Mouse (Mus musculus) left cerebral cortex, adult 18-20 months (tissue): ENCODE data around the gene Npvf. TPM values are rescaled to one million over a fixed set of nuclear protein-coding genes. Genes with fewer than 3 reads are reported as not detected.
"Not testable (repeated sequence)": the region's sequence is repeated elsewhere in the genome, so short reads cannot be mapped to it uniquely, and the experiment has no call there.

ENCODE experiments used
- DNase-seq, 2 experiments: peaks; one replicate each; pipeline ENCODE4 v3.0.0; 2021 to 2022; ENCODE audit warnings: low spot score in 2 of 2, mixed read lengths in 1 of 2
- total RNA-seq, 2 experiments: library from RNA; stranded (reverse); gene quantifications; 2 replicates each; pipeline ENCODE4 v1.2.3; 2021

Gene Npvf
- total RNA-seq, 2 experiments from 2014 or later, result not detected

- DNase-seq, result no peak
These were observed 12.3 kb downstream of the Npvf start for GRCm38 (mm10) chr6:50641898-50642297.

GRCm38 (mm10) chr6:50640377-50640776 is 13.9 kb downstream of the Npvf start:
- DNase-seq, result no peak

GRCm38 (mm10) chr6:50639656-50640055 is 14.6 kb downstream of the Npvf start:
- no peak for DNase-seq

- DNase-seq, result not testable (repeated sequence)
These were observed 28.1 kb downstream of the Npvf start for GRCm38 (mm10) chr6:50626170-50626569.

DNA sequence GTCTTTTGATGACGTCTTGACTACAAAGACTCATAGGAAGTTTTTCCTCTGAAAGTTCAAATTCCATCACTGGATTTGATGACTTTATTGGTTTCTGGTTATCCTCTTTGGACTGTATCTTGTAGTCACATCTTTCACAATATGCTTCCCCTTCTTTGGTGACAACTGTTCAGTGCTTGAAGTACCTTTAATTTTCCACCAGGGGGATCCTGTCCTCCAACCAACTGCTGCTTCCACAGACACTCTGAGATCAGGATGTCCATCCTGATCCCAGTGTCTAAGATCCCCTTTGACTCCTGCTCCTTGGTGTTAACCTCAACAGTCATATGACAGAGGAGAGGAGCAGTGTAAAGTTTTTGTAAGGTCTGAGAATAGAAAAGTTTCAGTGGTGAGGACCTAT is 36.0 kb downstream of the Npvf start:
- DNase-seq, result not testable (repeated sequence)

DNA sequence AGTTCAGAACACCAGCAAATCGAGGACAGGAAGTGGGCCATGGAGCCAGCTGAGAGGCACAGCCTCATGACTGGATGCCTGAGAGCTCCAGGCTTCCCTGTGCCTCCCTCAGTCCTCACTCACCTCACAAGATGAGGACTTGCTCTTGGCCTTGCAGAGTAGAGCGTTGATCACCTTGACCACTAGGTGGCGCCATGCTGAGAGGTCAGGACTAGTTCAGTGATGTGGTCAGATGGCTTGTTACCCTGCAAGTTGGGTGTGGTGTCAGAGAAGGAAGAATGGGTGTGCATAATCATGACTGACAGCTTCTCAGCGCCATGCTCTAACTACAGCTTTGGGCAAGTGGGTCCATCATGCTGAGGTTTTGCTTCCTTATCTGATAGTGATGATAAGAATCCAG is 52.6 kb downstream of the Npvf start:
- no peak for DNase-seq

Other genes with a start within 250 kb of the Npvf start
- gene Osbpl3, start 198.2 kb downstream of the Npvf start, total RNA-seq, result 10 to 100 TPM; 42.6 to 44.3 TPM
- 10 to 100 TPM; 42.4 to 43.2 TPM for gene Cycs, start 87.9 kb downstream of the Npvf start, total RNA-seq
- gene 4921507P07Rik, start 57.8 kb downstream of the Npvf start, total RNA-seq, result under 1 TPM; 0.26 to 0.59 TPM